Mouse (Mus musculus): Measurements from ENCODE around the gene Enox2.

The Enox2 gene

DNA sequence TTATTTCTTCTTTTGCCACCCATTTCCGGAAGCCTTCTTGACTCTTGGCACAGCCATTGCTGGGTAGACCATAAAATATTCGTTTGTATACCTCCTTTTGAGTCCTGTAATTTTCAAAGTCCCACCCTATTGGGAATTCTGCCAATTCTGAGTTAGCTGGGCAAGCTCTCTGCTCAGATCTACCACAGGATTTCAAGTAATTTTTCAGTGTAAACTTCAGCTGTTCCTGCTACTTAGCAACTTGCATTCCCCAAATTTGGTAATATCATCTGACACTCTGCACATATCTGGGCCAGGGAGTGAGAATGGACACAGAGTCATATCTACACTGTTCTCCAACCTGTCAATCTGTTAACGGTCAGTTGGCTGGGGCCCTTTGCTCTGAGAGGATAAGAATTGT lies 214.5 kb downstream of the Enox2 start:
- in situ Hi-C loops (cut with MboI; ENCODE audit: low pct_unique_long_range_greater_than_20kb in 1 of 2, low sequenced_read_pairs in 2 of 2, unreplicated experiment in 1 of 2): no loop called here

DNA sequence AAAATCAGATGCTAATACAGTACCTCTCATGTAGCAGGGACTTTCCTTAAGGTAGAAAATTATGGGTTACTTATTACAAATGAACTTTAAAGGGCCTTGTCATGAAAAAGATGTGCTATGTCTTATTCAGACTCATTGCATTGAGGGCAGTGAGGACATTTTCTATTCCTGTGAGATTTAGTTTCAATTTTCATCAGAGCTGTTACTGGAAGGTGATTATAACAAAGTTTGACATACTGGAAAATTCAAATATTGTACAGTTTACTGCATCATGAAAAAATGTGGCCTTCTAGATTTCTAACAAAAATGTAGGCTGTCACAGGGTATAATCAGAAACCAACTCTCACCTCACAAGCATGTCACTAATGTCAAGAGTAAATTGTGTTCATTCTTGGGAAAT lies 242.9 kb downstream of the Enox2 start:
- in situ Hi-C loops (cut with MboI; ENCODE audit: low pct_unique_long_range_greater_than_20kb in 1 of 2, low sequenced_read_pairs in 2 of 2, unreplicated experiment in 1 of 2): no loop called here

DNA sequence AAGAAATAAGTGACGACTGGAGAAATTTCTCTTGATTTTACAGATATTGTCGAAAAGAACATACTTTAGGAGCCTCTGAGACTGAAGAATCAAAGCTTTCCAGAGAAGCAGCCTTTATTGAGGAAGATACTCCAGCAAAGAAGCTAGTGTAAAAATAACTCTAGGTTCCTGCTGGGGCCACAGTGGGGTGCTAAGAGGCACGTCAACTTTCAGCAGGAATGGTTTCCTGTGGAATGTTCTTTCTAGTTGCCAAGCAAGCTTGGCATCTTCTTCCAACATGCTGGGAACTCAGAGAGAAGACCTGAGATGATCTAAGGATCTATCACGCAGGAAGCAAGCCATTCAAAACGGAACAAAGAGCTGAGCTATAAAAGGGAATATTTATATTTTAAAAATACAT lies 278.3 kb downstream of the Enox2 start:
- in situ Hi-C loops (cut with MboI; ENCODE audit: low pct_unique_long_range_greater_than_20kb in 1 of 2, low sequenced_read_pairs in 2 of 2, unreplicated experiment in 1 of 2): no loop called here

DNA sequence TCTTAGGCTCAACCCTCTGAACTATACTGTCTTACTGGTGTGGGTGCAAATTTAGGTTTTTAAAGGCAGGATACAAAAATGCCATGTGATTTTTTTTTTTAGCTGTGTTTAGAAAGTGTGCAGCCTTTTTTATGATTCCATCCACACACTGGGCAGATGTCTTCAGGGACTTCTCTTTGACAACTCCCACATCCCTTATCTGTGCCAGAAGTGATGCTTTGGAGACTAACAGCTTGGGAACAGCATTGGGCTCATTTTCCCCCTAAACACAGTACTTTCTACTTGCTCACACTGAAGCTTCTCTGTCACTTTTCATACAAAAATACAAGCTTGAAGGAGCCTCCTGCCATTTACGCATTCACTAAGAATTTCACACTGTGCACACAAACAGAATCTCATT lies 282.4 kb downstream of the Enox2 start:
- in situ Hi-C loops (cut with MboI; ENCODE audit: low pct_unique_long_range_greater_than_20kb in 1 of 2, low sequenced_read_pairs in 2 of 2, unreplicated experiment in 1 of 2): no loop called here

DNA sequence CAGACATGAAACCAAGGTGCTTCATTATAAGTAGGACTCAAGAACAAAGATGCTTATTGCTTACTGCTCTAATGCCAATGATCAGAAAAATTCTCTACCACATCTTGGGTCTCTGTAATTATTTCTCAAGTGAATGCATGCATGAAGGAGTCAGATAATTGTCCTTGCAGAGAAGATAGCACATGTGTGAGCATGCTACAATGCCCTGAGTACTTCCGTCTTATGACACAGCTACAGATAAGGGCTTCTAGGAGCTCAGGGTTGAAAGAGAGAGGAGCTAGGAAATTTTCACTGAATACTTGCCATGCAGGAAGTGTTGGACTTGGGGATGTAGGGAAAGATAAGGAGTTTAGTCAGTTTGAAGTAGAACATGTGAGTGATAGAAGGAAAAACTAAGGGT lies 285.2 kb downstream of the Enox2 start:
- in situ Hi-C loops (cut with MboI; ENCODE audit: low pct_unique_long_range_greater_than_20kb in 1 of 2, low sequenced_read_pairs in 2 of 2, unreplicated experiment in 1 of 2): no loop called here

DNA sequence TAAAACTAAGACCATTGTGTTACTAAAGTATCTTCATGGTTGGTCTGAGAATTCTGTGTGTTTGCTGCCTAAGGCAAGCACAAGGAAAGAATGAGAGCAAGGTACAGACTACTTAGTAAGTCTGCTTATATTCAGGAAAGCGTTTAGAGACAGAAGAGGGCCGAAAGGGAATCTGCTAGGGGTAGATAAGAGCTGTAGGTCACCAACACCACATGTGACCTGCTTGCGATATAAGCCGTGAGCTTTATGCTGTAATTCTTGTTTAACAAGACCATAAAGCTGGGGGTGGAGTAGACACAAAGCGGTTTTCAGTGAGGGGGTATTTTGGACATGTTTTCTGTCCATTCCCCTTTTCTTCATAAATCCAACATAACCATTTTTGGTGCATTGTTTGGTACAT lies 302.4 kb downstream of the Enox2 start:
- in situ Hi-C loops (cut with MboI; ENCODE audit: low pct_unique_long_range_greater_than_20kb in 1 of 2, low sequenced_read_pairs in 2 of 2, unreplicated experiment in 1 of 2): no loop called here

DNA sequence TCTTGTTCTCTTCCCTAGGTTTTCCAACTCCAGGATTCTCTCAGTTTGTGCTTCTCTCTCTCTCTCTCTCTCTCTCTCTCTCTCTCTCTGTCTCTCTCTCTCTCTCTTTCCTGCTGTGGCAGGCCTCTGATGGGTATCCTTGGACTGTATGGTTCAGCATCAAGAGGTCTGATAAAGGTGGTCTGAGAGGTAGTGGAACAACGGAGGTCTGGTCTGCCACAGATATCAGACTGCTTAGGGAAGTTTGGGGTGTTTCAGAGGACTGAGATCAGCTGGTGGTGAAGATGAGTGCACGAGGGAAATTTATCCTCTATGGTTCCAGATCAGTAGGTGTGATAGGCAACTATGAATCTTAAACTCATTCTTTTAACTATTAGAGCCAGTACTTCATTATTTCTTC lies 303.6 kb downstream of the Enox2 start:
- in situ Hi-C loops (cut with MboI; ENCODE audit: low pct_unique_long_range_greater_than_20kb in 1 of 2, low sequenced_read_pairs in 2 of 2, unreplicated experiment in 1 of 2): no loop called here

Measured in mouse embryonic stem cell (cell line).